Mouse (Mus musculus) ES-E14 (cell line): ENCODE measurements around the gene Fancf.

ENCODE experiments used
- CHD2 ChIP-seq: IDR thresholded peaks from 2 replicates; pipeline ENCODE4 v1.6.1; 2014; ENCODE audit warnings: mild to moderate bottlenecking, low read depth, low read length, inconsistent platforms
- HCFC1 ChIP-seq: IDR thresholded peaks from 2 replicates; pipeline ENCODE4 v1.6.1; 2012; ENCODE audit warnings: low read length, inconsistent platforms, borderline replicate concordance; ENCODE audit not compliant: insufficient read depth
- MAFK ChIP-seq: IDR thresholded peaks from 2 replicates; pipeline ENCODE4 v1.6.1; 2014; ENCODE audit warnings: mild to moderate bottlenecking, low read depth, low read length, inconsistent platforms; ENCODE audit not compliant: insufficient read depth
- ZC3H11A ChIP-seq: IDR thresholded peaks from 2 replicates; pipeline ENCODE4 v1.6.1; 2012; ENCODE audit warnings: low read depth, mild to moderate bottlenecking, inconsistent platforms, low read length, borderline replicate concordance
- ZNF384 ChIP-seq: IDR thresholded peaks from 2 replicates; pipeline ENCODE4 v1.6.1; 2012; ENCODE audit warnings: low read depth, low read length, inconsistent platforms

DNA sequence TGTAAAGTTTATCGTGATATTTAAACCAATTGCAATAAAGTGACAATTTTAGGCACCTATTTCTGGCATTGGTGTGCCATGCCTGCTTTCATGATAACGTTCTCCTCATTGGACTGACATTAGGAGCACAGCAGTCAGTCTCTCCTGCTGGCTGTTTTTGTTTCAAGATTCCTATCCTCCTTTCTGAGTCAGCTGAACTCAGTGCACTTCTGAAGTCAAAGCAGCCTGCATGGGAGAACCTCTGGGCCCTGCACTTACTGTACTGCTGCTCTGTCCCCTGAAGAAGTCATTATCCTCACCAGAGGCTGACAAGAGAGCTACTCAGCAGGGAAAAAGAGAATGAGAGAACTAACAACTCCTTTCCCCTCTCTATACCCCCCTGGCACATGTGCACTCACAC lies 32.9 kb upstream of the Fancf start:
- no peak for TF ChIP-seq HCFC1
- TF ChIP-seq ZC3H11A, result no peak
- TF ChIP-seq ZNF384, result no peak
- TF ChIP-seq CHD2, result no peak
- TF ChIP-seq MAFK, result no peak
